Mouse (Mus musculus) heart, postnatal 0 days (tissue): ENCODE results near the gene Med13l. TPM values are rescaled to one million over a fixed set of nuclear protein-coding genes. Genes with fewer than 3 reads are reported as not detected.

Source experiments
- ATAC-seq: fragments of 200-750 bp; cut with Nextera tagmentation; 2 replicates; pipeline ENCODE4 v1.8.0; 2017; ENCODE audit warnings: low read depth, moderate number of reproducible peaks, moderate library complexity; ENCODE audit not compliant: insufficient read depth
- DNase-seq: peaks from one replicate; pipeline ENCODE4 v3.0.0-alpha.2; 2016; ENCODE audit warnings: low spot score
- H3K27ac ChIP-seq: fragments of 300-500 bp; sonication (generic); 2 replicates; pipeline ENCODE4 v1.5.1; 2014; ENCODE audit warnings: low read depth, mild to moderate bottlenecking
- H3K27me3 ChIP-seq: fragments of 300-500 bp; sonication (generic); 2 replicates; pipeline ENCODE4 v1.6.1; 2014; ENCODE audit warnings: low read length, mixed read lengths; ENCODE audit not compliant: control insufficient read depth, insufficient read depth
- H3K36me3 ChIP-seq: fragments of 300-500 bp; sonication (generic); replicated peaks from 2 replicates; pipeline ENCODE4 v1.6.1; 2014; ENCODE audit warnings: low read length, mixed read lengths; ENCODE audit not compliant: control insufficient read depth, insufficient read depth
- H3K4me1 ChIP-seq: fragments of 300-500 bp; sonication (generic); 2 replicates; pipeline ENCODE4 v1.6.1; 2014; ENCODE audit warnings: antibody characterized with exemption; ENCODE audit not compliant: control insufficient read depth, insufficient read depth
- H3K4me2 ChIP-seq: fragments of 300-500 bp; sonication (generic); 2 replicates; pipeline ENCODE4 v1.6.1; 2014; ENCODE audit warnings: low read depth, mild to moderate bottlenecking, low read length, moderate library complexity
- H3K4me3 ChIP-seq: fragments of 300-500 bp; sonication (generic); 2 replicates; pipeline ENCODE4 v1.5.1; 2014; ENCODE audit warnings: low read depth, low read length
- H3K9ac ChIP-seq: fragments of 300-500 bp; sonication (generic); replicated peaks from 2 replicates; pipeline ENCODE4 v1.6.1; 2014; ENCODE audit warnings: low read depth, low read length, mixed read lengths
- H3K9me3 ChIP-seq: fragments of 300-500 bp; sonication (generic); replicated peaks from 2 replicates; pipeline ENCODE4 v1.6.1; 2016; ENCODE audit warnings: low read length; ENCODE audit not compliant: control insufficient read depth
- CTCF ChIP-seq: IDR thresholded peaks from 2 replicates; pipeline ENCODE4 v1.5.1; 2016; ENCODE audit warnings: antibody characterized with exemption, control low read depth, low read depth
- EP300 ChIP-seq: IDR thresholded peaks from 2 replicates; pipeline ENCODE4 v1.6.1; 2016; ENCODE audit warnings: antibody characterized with exemption, low read depth
- WGBS: fragments of 180-500 bp; shearing (Covaris S2); extraction: QIAGEN DNeasy Blood & Tissue Kit; methylation state at CpG from one replicate; pipeline ENCODE4 v1.1.7; 2014; 5-methylcytosine and 5-hydroxymethylcytosine counted together
- polyA plus RNA-seq: library from polyadenylated mRNA; unstranded; fragments of >200 nt; fragmentation: Nextera tagmentation; extraction: Ambion mirVana; gene quantifications from 2 replicates; pipeline ENCODE4 v1.2.1, GENCODE M21; 2015
- total RNA-seq: library from RNA; depleted of rRNA; stranded (reverse); fragments of >200 nt; gene quantifications from 2 replicates; pipeline ENCODE4 v1.2.3, GENCODE M21; 2014; ENCODE audit warnings: low replicate concordance

The Med13l gene
- total and polyA plus RNA-seq, 2 experiments from 2014 or later, result 5.2 to 11.4 TPM

GRCm38 (mm10) chr5:118682007-118682406 is 121.5 kb downstream of the Med13l start:
- TF ChIP-seq CTCF (no peak), EP300 (no peak)
- Histone ChIP-seq H3K36me3 (no peaks in the 10 kb centered on the region), H3K4me1 (peaks cover 27% of the 10 kb centered on the region), H3K4me3 (no peak overlapping the region), H3K4me2 (no peak overlapping the region), H3K27ac (no peak overlapping the region), H3K9me3 (no peaks in the 10 kb centered on the region), H3K9ac (no peak overlapping the region), H3K27me3 (no peaks in the 10 kb centered on the region)
- WGBS, result 92% methylated on average over 6 of the region's 6 CpGs
- no peak for DNase-seq
- ATAC-seq, result no peak

GRCm38 (mm10) chr5:118685145-118685544 is 124.7 kb downstream of the Med13l start:
- no peak for DNase-seq
- TF ChIP-seq EP300 (no peak), CTCF (no peak)
- no peaks in the 10 kb centered on the region for H3K27me3 ChIP-seq
- H3K4me2 ChIP-seq, result no peak overlapping the region
- H3K9me3 ChIP-seq, result no peaks in the 10 kb centered on the region
- H3K9ac ChIP-seq, result no peak overlapping the region
- WGBS, result 87% methylated on average over 8 of the region's 8 CpGs
- H3K36me3 ChIP-seq, result no peaks in the 10 kb centered on the region
- no peak overlapping the region for H3K4me3 ChIP-seq
- ATAC-seq, result no peak
- H3K4me1 ChIP-seq, result peaks cover 22% of the 10 kb centered on the region
- H3K27ac ChIP-seq, result no peak overlapping the region

GRCm38 (mm10) chr5:118686021-118686420 is 125.5 kb downstream of the Med13l start:
- TF ChIP-seq EP300 (no peak), CTCF (no peak)
- Histone ChIP-seq H3K9ac (no peak overlapping the region), H3K27me3 (no peaks in the 10 kb centered on the region), H3K9me3 (no peaks in the 10 kb centered on the region), H3K4me1 (peaks cover 15% of the 10 kb centered on the region), H3K4me2 (no peak overlapping the region), H3K27ac (no peak overlapping the region), H3K36me3 (no peaks in the 10 kb centered on the region), H3K4me3 (no peak overlapping the region)
- DNase-seq, result no peak
- no peak for ATAC-seq
- 90% methylated on average over 4 of the region's 4 CpGs for WGBS

- H3K27me3 ChIP-seq, result no peaks in the 10 kb centered on the region
- no peak for TF ChIP-seq CTCF
- TF ChIP-seq EP300, result no peak
- H3K27ac ChIP-seq, result no peak overlapping the region
- no peaks in the 10 kb centered on the region for H3K36me3 ChIP-seq
- no peak overlapping the region for H3K4me3 ChIP-seq
- DNase-seq (no peak), ATAC-seq (no peak)
- peaks cover 14% of the 10 kb centered on the region; the same call in 1 of the 2 replicates for H3K4me1 ChIP-seq
- 62% methylated on average over 14 of the region's 15 CpGs for WGBS
- no peak overlapping the region for H3K9ac ChIP-seq
- no peaks in the 10 kb centered on the region for H3K9me3 ChIP-seq
- no peak overlapping the region for H3K4me2 ChIP-seq
Measured at GRCm38 (mm10) chr5:118688886-118689835, 128.7 kb downstream of the Med13l start.

- ATAC-seq, result no peak
- no peaks in the 10 kb centered on the region for H3K9me3 ChIP-seq
- peaks cover 15% of the 10 kb centered on the region; the same call in 1 of the 2 replicates for H3K4me1 ChIP-seq
- H3K9ac ChIP-seq, result no peak overlapping the region
- no peak overlapping the region for H3K4me3 ChIP-seq
- no peaks in the 10 kb centered on the region for H3K36me3 ChIP-seq
- TF ChIP-seq CTCF (no peak), EP300 (no peak)
- 69% methylated on average over 10 of the region's 10 CpGs for WGBS
- no peaks in the 10 kb centered on the region for H3K27me3 ChIP-seq
- H3K4me2 ChIP-seq, result no peak overlapping the region
- DNase-seq, result no peak
- H3K27ac ChIP-seq, result no peak overlapping the region
Measured at GRCm38 (mm10) chr5:118691025-118691709, 130.7 kb downstream of the Med13l start.
